Mouse (Mus musculus): ENCODE data around the gene Pkn3.
A peak's percentile ranks its signal among the peaks of the same experiment; 100 is the strongest.

Gene Pkn3

GRCm38 (mm10) chr2:30063235-30063634, 14.2 kb upstream of the Pkn3 start:
- DNase-seq (ENCODE audit: low spot score) = no peak

GRCm38 (mm10) chr2:30063791-30064190, 13.7 kb upstream of the Pkn3 start:
- no peak for DNase-seq (ENCODE audit: low spot score)

- DNase-seq (ENCODE audit: low spot score) = no peak
Observed at GRCm38 (mm10) chr2:30064298-30064697, 13.2 kb upstream of the Pkn3 start.

GRCm38 (mm10) chr2:30066046-30066901, 11.2 kb upstream of the Pkn3 start:
- peak; percentile 90 for DNase-seq (ENCODE audit: low spot score)

- DNase-seq (ENCODE audit: low spot score) = peak; percentile 37
Observed at GRCm38 (mm10) chr2:30067031-30067888, 10.2 kb upstream of the Pkn3 start.

GRCm38 (mm10) chr2:30067962-30068361, 9.5 kb upstream of the Pkn3 start:
- DNase-seq (ENCODE audit: low spot score) = no peak

- DNase-seq (ENCODE audit: low spot score) = no peak
Observed at GRCm38 (mm10) chr2:30072875-30073274, 4.6 kb upstream of the Pkn3 start.

- DNase-seq (ENCODE audit: low spot score) = no peak
Observed at GRCm38 (mm10) chr2:30073285-30073684, 4.2 kb upstream of the Pkn3 start.

GRCm38 (mm10) chr2:30075625-30076024, 1.9 kb upstream of the Pkn3 start:
- no peak for DNase-seq (ENCODE audit: low spot score)

- DNase-seq (ENCODE audit: low spot score) = no peak
Observed at GRCm38 (mm10) chr2:30076439-30076838, 1.0 kb upstream of the Pkn3 start.

- DNase-seq (ENCODE audit: low spot score) = no peak
Observed at GRCm38 (mm10) chr2:30076959-30077358, 525 bp upstream of the Pkn3 start.

- no peak for DNase-seq (ENCODE audit: low spot score)
Observed at GRCm38 (mm10) chr2:30078349-30078712, 847 bp downstream of the Pkn3 start.

GRCm38 (mm10) chr2:30078760-30079159, 1.3 kb downstream of the Pkn3 start:
- no peak for DNase-seq (ENCODE audit: low spot score)

GRCm38 (mm10) chr2:30080181-30080800, 2.8 kb downstream of the Pkn3 start:
- no peak for DNase-seq (ENCODE audit: low spot score)

GRCm38 (mm10) chr2:30084113-30084512, 6.6 kb downstream of the Pkn3 start:
- no peak for DNase-seq (ENCODE audit: low spot score)

- no peak for DNase-seq (ENCODE audit: low spot score)
Observed at GRCm38 (mm10) chr2:30084632-30085031, 7.1 kb downstream of the Pkn3 start.

GRCm38 (mm10) chr2:30087310-30087709, 9.8 kb downstream of the Pkn3 start:
- no peak for DNase-seq (ENCODE audit: low spot score)

- no peak for DNase-seq (ENCODE audit: low spot score)
Observed at GRCm38 (mm10) chr2:30091521-30091920, 14.0 kb downstream of the Pkn3 start.

GRCm38 (mm10) chr2:30092280-30092918, 14.9 kb downstream of the Pkn3 start:
- DNase-seq (ENCODE audit: low spot score) = no peak

GRCm38 (mm10) chr2:30093471-30094207, 16.2 kb downstream of the Pkn3 start, which contains the start of gene Zdhhc12:
Gene Zdhhc12 (minus strand): TSS chr2:30093648.
- DNase-seq (ENCODE audit: low spot score) = peak; percentile 86

GRCm38 (mm10) chr2:30094208-30094588, 16.7 kb downstream of the Pkn3 start:
- DNase-seq (ENCODE audit: low spot score) = no peak
